Mouse (Mus musculus) CD4-positive, CD25-positive, alpha-beta regulatory T cell, adult 2 months (primary cell): ENCODE results near the gene Pate1.

ENCODE experiments used
- DNase-seq: peaks from one replicate; pipeline ENCODE4 v3.0.0-alpha.2; 2012; ENCODE audit warnings: low read depth, low spot score

Gene Pate1

DNA sequence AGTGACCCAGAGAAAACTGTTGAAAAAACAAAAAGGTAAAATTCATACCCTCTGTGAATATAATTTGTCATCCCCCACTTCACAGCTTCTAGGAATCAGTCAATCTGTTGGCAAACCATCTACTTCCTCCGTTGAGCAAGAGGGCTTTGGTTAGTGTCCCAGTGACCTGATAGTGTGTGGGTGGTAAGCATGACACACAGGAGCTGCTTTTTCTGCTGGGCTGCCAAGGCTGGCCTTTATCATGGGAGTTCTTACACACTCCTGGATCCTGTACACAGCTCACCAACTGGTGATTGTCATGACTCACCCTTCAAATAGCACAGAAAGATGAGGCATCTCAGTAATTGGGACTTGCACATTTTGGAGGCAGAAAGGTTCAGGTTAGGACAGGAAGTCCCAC, at the start of gene Pate1:
TSS of gene Pate1 (minus strand) at position 378 of the 400 bp plus-strand sequence.
- no peak for DNase-seq

DNA sequence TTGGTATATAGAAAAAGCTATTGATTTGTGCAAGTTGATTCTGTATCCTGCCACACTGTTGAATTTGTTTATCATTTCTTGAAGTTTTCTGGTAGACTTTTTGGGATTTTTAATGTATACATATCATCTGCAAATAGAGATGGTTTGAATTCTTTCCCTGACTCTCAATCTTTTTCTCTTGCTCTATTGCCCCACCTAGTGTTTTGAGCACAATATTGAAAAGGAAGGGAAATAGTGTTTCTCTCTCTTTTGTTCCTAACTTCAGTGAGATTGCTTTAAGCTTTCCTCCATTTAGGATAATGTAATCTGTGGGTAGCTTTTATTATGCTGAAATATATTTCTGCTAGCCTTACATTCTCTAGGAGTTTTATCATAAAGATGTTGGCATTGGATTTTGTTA, 20.1 kb upstream of the Pate1 start:
- no peak for DNase-seq

DNA sequence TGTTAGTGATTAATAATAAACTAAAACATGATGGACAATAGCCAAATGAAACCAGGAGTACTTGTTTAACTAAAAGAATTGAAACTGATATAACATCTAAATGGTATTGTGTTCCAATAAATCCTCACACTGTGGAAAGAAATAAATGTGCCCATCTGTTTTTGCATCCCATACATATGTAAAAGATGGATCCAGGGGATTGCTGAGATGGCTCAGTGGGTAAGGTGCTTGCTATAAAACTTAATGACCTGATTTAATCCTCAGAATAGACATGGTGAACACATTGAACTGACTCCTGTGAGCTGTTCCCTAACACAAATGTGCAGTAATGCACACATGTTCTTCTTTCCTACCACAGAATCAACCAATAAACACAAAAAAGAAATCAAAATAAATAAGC, 4.7 kb upstream of the Pate1 start:
- no peak for DNase-seq

DNA sequence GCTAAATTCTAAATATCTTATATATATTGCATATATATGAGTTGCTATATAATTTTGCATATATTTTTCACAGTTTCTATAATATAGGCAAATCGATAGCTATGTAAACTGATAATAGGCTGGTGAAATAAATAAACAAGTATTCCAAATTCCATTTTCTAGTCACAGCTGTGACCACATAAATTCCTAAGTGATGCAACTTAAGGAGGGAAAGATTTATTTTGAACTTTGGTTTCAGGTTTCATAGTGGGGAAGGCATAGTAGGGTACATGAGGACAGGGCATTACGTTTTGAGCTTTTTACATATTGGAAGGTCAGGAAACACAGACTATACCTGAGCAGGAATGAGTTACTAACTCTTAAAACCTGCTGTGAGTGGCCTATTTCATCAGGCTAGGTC, 13.6 kb downstream of the Pate1 start:
- no peak for DNase-seq

DNA sequence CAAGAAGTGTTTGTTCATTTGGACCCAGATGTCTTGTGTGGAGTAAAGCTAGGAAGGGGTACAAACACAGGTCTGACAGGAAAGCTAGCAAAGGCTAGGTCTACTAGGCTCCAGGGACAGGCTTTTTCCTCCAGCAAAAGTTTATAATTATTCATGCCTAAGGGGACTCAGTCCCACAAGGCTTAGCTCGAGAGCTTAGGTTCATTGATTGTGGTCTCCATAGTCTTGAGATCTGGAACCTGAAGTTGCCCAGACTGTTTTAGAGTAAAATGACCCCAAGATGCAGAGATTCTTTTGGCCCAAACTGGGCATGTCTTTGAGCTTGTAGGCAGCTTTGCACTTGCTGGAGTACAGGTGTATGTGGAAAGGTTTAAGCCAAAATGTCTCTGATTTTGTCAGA, 39.1 kb downstream of the Pate1 start, which contains the start of gene Pate3:
TSS of gene Pate3 (minus strand) at position 101 of the 400 bp plus-strand sequence.
- no peak for DNase-seq
